Mouse (Mus musculus) kidney, postnatal 0 days (tissue): ENCODE data around the gene Cgref1. TPM values are rescaled to one million over a fixed set of nuclear protein-coding genes. Genes with fewer than 3 reads are reported as not detected.

Source experiments
- ATAC-seq: fragments of 200-750 bp; cut with Nextera tagmentation; replicated peaks from 2 replicates; pipeline ENCODE4 v1.8.0; 2017; ENCODE audit warnings: low read depth, moderate number of reproducible peaks, moderate TSS enrichment, moderate library complexity; ENCODE audit not compliant: low FRiP score
- DNase-seq: peaks from one replicate; pipeline ENCODE4 v3.0.0-alpha.2; 2016; ENCODE audit warnings: low spot score
- H3K27ac ChIP-seq: fragments of 300-500 bp; sonication (generic); 2 replicates; pipeline ENCODE4 v1.5.1; 2014; ENCODE audit warnings: mild to moderate bottlenecking
- H3K27me3 ChIP-seq: fragments of 300-500 bp; sonication (generic); 2 replicates; pipeline ENCODE4 v1.6.1; 2014; ENCODE audit warnings: low read length, mixed read lengths; ENCODE audit not compliant: insufficient read depth
- H3K36me3 ChIP-seq: fragments of 300-500 bp; sonication (generic); 2 replicates; pipeline ENCODE4 v1.6.1; 2014; ENCODE audit warnings: low read length, mixed read lengths; ENCODE audit not compliant: insufficient read depth
- H3K4me1 ChIP-seq: fragments of 300-500 bp; sonication (generic); replicated peaks from 2 replicates; pipeline ENCODE4 v1.6.1; 2014; ENCODE audit warnings: antibody characterized with exemption, low read length, mixed read lengths; ENCODE audit not compliant: insufficient read depth
- H3K4me2 ChIP-seq: fragments of 300-500 bp; sonication (generic); 2 replicates; pipeline ENCODE4 v1.6.1; 2014; ENCODE audit warnings: mild to moderate bottlenecking, low read length, moderate library complexity, mixed read lengths
- H3K4me3 ChIP-seq: fragments of 300-500 bp; sonication (generic); replicated peaks from 2 replicates; pipeline ENCODE4 v1.5.1; 2014; ENCODE audit warnings: low read depth, low read length
- H3K9ac ChIP-seq: fragments of 300-500 bp; sonication (generic); 2 replicates; pipeline ENCODE4 v1.6.1; 2014; ENCODE audit warnings: low read depth, low read length
- H3K9me3 ChIP-seq: fragments of 300-500 bp; sonication (generic); replicated peaks from 2 replicates; pipeline ENCODE4 v1.6.1; 2016; ENCODE audit warnings: low read length, inconsistent platforms, mixed read lengths
- CTCF ChIP-seq: IDR thresholded peaks from 2 replicates; pipeline ENCODE4 v1.5.1; 2016; ENCODE audit warnings: antibody characterized with exemption, low read depth, mild to moderate bottlenecking, moderate library complexity
- WGBS: fragments of 180-500 bp; shearing (Covaris S2); extraction: QIAGEN DNeasy Blood & Tissue Kit; methylation state at CpG from one replicate; pipeline ENCODE4 v1.1.7; 2014; 5-methylcytosine and 5-hydroxymethylcytosine counted together
- polyA plus RNA-seq: library from polyadenylated mRNA; unstranded; fragments of >200 nt; fragmentation: Nextera tagmentation; extraction: Ambion mirVana; gene quantifications from 2 replicates; pipeline ENCODE4 v1.2.1, GENCODE M21; 2015

Gene Cgref1
- polyA plus RNA-seq, 1 experiment from 2014 or later, result 47.4 TPM

DNA sequence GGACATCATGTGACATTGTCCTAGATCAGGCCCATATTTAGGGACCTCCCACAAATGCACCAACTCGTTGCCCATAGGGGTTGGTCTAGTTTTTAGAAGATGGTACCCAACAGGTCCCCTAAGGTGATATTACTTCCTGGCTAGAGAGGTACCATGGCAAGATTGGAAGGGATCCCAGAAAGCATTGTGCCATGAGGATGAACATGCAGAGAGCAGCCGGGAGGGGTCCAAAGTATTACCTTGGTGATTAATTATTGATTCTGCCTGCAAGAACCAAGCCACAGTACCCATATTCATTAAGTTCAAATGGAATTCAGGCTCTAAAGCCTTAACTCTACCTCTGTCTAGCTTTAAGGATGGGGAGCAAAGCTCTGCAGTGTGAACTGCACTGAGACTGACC lies 19.3 kb downstream of the Cgref1 start:
- H3K36me3 ChIP-seq, result no peaks in the 10 kb centered on the region
- H3K27ac ChIP-seq, result no peak overlapping the region
- no peak overlapping the region for H3K4me2 ChIP-seq
- no peak overlapping the region for H3K9ac ChIP-seq
- no peak for ATAC-seq
- no peaks in the 10 kb centered on the region for H3K27me3 ChIP-seq
- WGBS, result 83% methylated on average over 2 of the region's 2 CpGs
- no peak for DNase-seq
- H3K4me1 ChIP-seq, result peaks cover 10% of the 10 kb centered on the region
- no peaks in the 10 kb centered on the region for H3K9me3 ChIP-seq
- TF ChIP-seq CTCF, result no peak
- no peak overlapping the region for H3K4me3 ChIP-seq

DNA sequence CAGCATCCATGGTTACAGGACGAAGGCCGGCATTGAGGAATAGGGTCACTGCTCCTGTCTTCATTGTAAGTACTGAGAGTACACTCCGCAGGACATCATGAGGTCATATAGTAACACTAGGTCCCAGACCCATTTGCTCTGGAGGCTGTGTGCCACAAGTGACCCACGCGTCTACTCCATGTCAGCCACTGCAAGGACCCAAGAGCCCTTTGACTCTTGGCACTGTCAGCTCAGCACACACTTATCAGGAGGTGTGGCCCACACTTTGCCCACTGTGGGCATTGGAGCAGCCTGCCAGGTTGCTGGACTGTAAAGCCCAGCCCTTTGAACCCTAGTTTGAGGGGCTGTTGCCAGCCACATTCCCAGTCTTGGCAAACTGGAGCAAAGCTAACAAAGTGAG lies 20.2 kb downstream of the Cgref1 start:
- no peaks in the 10 kb centered on the region for H3K36me3 ChIP-seq
- ATAC-seq (no peak), DNase-seq (no peak)
- H3K9ac ChIP-seq, result no peak overlapping the region
- H3K9me3 ChIP-seq, result no peaks in the 10 kb centered on the region
- no peak for TF ChIP-seq CTCF
- H3K27ac ChIP-seq, result no peak overlapping the region
- WGBS, result 87% methylated on average over 5 of the region's 5 CpGs
- no peak overlapping the region for H3K4me2 ChIP-seq
- no peaks in the 10 kb centered on the region for H3K27me3 ChIP-seq
- H3K4me1 ChIP-seq, result peaks cover 12% of the 10 kb centered on the region
- H3K4me3 ChIP-seq, result no peak overlapping the region

DNA sequence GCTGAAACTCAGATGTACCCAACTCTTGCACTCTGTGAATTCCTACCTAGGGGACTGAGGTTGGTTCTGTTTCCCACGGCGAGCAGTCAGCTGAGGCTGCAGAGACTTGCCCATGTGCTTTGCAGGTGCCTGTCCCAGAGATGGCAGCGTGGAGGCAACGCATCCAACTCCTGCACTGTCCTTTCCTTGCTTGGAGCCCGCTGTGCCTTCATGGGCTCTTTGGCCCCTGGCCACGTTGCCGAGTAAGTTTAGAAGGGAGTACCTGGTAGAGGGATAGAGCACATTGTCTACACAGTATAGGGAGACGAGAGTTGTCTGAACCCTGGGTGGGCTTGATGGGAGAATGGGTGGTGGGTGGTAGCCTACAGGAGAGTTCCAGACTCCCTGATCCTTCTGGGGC lies 20.8 kb downstream of the Cgref1 start:
- no peaks in the 10 kb centered on the region for H3K27me3 ChIP-seq
- DNase-seq, result no peak
- no peak for ATAC-seq
- H3K4me3 ChIP-seq, result no peak overlapping the region
- no peak for TF ChIP-seq CTCF
- peaks cover 12% of the 10 kb centered on the region for H3K4me1 ChIP-seq
- WGBS, result 84% methylated on average over 8 of the region's 8 CpGs
- H3K9ac ChIP-seq, result no peak overlapping the region
- H3K27ac ChIP-seq, result no peak overlapping the region
- H3K4me2 ChIP-seq, result no peak overlapping the region
- no peaks in the 10 kb centered on the region for H3K36me3 ChIP-seq
- H3K9me3 ChIP-seq, result no peaks in the 10 kb centered on the region

DNA sequence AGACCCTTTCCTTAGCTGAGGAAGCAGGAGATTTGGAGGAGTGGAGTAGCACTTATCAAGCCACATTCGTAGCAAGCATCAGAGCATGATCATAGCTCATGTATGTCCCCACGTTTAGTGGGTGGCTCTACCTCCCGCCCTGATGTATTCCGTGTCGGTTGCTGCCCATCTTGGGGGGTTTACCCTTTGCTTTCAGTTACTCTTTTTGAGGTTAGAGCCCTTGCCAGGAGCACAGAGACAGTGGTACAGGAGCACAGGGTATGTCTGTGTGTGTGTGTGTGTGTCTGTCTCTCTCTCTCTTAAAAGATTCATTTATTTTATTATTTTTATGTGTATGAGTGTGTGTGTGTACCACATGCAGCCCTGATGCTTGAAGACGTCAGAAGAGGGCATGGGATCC lies 22.3 kb downstream of the Cgref1 start:
- DNase-seq, result no peak
- Histone ChIP-seq H3K4me3 (no peak overlapping the region), H3K27ac (no peak overlapping the region), H3K9ac (no peak overlapping the region), H3K27me3 (no peaks in the 10 kb centered on the region), H3K4me1 (peaks cover 12% of the 10 kb centered on the region), H3K36me3 (0 out of 2 replicates have a peak, but pooled peaks cover 9% of the 10 kb centered on the region), H3K4me2 (no peak overlapping the region), H3K9me3 (no peaks in the 10 kb centered on the region)
- TF ChIP-seq CTCF, result no peak
- ATAC-seq, result no peak
- 79% methylated on average over 6 of the region's 6 CpGs for WGBS

DNA sequence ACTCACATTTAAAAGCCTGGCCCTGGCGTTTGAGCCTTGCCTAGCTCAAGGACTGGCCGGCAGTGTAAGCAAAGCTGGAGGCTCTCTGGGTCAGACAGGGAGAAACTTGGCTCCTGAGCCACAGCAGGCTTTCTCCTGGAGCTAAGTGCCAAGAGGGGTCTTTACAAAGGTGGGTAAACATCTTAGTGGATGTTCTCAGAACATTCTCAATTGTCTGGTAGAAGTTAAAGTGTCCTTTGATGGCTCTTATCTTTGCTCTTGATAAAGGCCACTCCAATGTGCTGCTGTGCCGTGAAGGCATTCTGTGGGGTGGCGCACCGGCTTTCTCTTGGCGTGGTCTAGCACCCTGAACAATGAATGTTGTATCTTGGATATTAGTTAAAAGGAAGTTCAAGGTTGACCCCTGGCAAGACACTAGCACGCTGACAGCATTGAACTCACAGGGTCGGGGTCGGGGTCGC lies 22.8 kb downstream of the Cgref1 start:
- ATAC-seq (no peak), DNase-seq (no peak)
- 75% methylated on average over 10 of the region's 10 CpGs for WGBS
- Histone ChIP-seq H3K4me3 (no peak overlapping the region), H3K9ac (no peak overlapping the region; the same call in 1 of the 2 replicates), H3K4me2 (peak overlapping the region; percentile 82), H3K27me3 (no peaks in the 10 kb centered on the region), H3K9me3 (no peaks in the 10 kb centered on the region), H3K36me3 (peaks cover 14% of the 10 kb centered on the region; the same call in 1 of the 2 replicates), H3K27ac (peak overlapping the region; percentile 9; the same call in 1 of the 2 replicates), H3K4me1 (peaks cover 12% of the 10 kb centered on the region)
- no peak for TF ChIP-seq CTCF

DNA sequence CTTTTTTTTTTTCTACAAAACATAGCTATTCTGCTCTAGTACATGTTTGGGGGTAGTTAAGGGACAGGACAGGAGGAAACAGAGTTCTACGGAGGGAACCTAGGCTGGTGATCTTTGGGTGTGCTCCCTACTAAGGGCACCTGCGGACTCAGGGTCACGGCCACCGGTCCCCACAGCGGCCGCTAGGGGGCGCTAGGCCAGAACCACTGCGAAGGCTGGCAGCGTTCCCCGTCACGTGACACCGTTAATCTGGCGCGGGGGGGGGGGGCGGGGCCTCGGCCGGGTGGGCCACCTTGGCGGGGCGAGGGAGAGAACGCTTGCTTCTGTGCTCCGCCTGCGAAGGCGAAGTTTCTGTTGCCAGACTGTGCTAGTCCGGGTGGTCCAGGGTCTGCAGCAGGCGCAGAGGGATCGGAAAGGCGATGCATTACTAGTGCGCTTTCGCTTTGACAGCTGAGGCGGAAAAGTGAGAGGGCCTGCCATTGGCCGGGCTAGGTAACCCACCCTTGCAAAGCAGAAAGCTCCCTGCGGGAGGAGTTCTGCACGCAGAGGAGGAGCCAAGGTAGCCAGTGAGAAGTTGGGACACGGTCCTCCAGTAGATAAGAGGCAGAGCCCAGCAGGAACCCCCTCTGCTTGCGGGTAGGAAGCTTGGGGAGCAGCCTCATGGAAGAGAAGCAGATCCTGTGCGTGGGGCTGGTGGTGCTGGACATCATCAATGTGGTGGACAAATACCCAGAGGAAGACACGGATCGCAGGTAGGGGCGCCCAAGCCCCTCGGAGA lies 23.9 kb downstream of the Cgref1 start, which contains the start of gene Khk:
Gene Khk, plus strand, starts transcription at position 176 of the 778 bp plus-strand sequence.
- Histone ChIP-seq H3K27me3 (no peaks in the 10 kb centered on the region), H3K4me2 (peak within 1 kb of the TSS; percentile 82), H3K27ac (peak within 1 kb of the TSS; percentile 87), H3K4me3 (peak within 1 kb of the TSS; percentile 56), H3K36me3 (peaks cover 21% of the 10 kb centered on the region; the same call in 1 of the 2 replicates), H3K9me3 (no peaks in the 10 kb centered on the region), H3K9ac (peak within 1 kb of the TSS; percentile 65), H3K4me1 (peaks cover 19% of the 10 kb centered on the region)
- ATAC-seq (peak; percentile 80), DNase-seq (peak; percentile 95)
- WGBS, result 1% methylated on average over 37 of the region's 40 CpGs
- peak; percentile 86 for TF ChIP-seq CTCF
